Mouse (Mus musculus) liver, embryonic 12.5 days (tissue): ENCODE measurements around the gene Vmn1r194. TPM values are rescaled to one million over a fixed set of nuclear protein-coding genes. Genes with fewer than 3 reads are reported as not detected.
"Not testable (repeated sequence)": the region's sequence is repeated elsewhere in the genome, so short reads cannot be mapped to it uniquely, and the experiment has no call there.

Experiments used
- ATAC-seq: fragments of 200-750 bp; cut with Nextera tagmentation; 2 replicates; pipeline ENCODE4 v1.8.0; 2017; ENCODE audit warnings: moderate number of reproducible peaks, mild to moderate bottlenecking, moderate library complexity
- H3K27ac ChIP-seq: fragments of 300-500 bp; sonication (generic); 2 replicates; pipeline ENCODE4 v1.5.1; 2016; ENCODE audit warnings: mild to moderate bottlenecking
- H3K27me3 ChIP-seq: fragments of 300-500 bp; sonication (generic); replicated peaks from 2 replicates; pipeline ENCODE4 v1.6.1; 2016; ENCODE audit warnings: mild to moderate bottlenecking, moderate library complexity
- H3K36me3 ChIP-seq: fragments of 300-500 bp; sonication (generic); 2 replicates; pipeline ENCODE4 v1.6.1; 2016; ENCODE audit warnings: mild to moderate bottlenecking, moderate library complexity
- H3K4me1 ChIP-seq: fragments of 300-500 bp; sonication (generic); 2 replicates; pipeline ENCODE4 v1.6.1; 2016
- H3K4me2 ChIP-seq: fragments of 300-500 bp; sonication (generic); 2 replicates; pipeline ENCODE4 v1.6.1; 2016; ENCODE audit warnings: mild to moderate bottlenecking, moderate library complexity
- H3K4me3 ChIP-seq: fragments of 300-500 bp; sonication (generic); 2 replicates; pipeline ENCODE4 v1.5.1; 2016; ENCODE audit warnings: mild to moderate bottlenecking, moderate library complexity
- H3K9ac ChIP-seq: fragments of 300-500 bp; sonication (generic); 2 replicates; pipeline ENCODE4 v1.6.1; 2016; ENCODE audit warnings: mild to moderate bottlenecking, moderate library complexity
- H3K9me3 ChIP-seq: fragments of 300-500 bp; sonication (generic); replicated peaks from 2 replicates; pipeline ENCODE4 v1.6.1; 2016; ENCODE audit warnings: mild to moderate bottlenecking, moderate library complexity
- WGBS: fragments of 180-500 bp; shearing (Covaris S2); methylation state at CpG from one replicate; pipeline ENCODE4 v1.1.7; 2016; ENCODE audit not compliant: insufficient replicate concordance; 5-methylcytosine and 5-hydroxymethylcytosine counted together
- microRNA-seq: library from miRNA; unstranded; fragments of <30 nt; microRNA quantifications from one replicate; pipeline ENCODE4, GENCODE M21; 2017
- polyA plus RNA-seq: library from polyadenylated mRNA; unstranded; fragments of >200 nt; fragmentation: Nextera tagmentation; extraction: Ambion mirVana; gene quantifications from 2 replicates; pipeline ENCODE4 v1.2.1, GENCODE M21; 2016

Vmn1r194 gene
- not detected in 2 replicates for polyA plus RNA-seq

GRCm38 (mm10) chr13:22243915-22244314, at the start of gene Vmn1r194:
Gene Vmn1r194 (plus strand): TSS chr13:22244215.
- no peak for ATAC-seq
- Histone ChIP-seq H3K4me1 (no peaks in the 10 kb centered on the region), H3K36me3 (no peaks in the 10 kb centered on the region), H3K9me3 (no peaks in the 10 kb centered on the region), H3K9ac (no peak within 1 kb of the TSS), H3K27me3 (no peaks in the 10 kb centered on the region), H3K4me3 (no peak within 1 kb of the TSS), H3K4me2 (no peak within 1 kb of the TSS), H3K27ac (no peak within 1 kb of the TSS)
- whole genome bisulfite sequencing, result 30% methylated on average over 1 of the region's 1 CpGs

GRCm38 (mm10) chr13:22223060-22223459, 21.0 kb upstream of the Vmn1r194 start, which contains the start of gene Vmn1r193:
Gene Vmn1r193 (minus strand): TSS chr13:22223160.
- not testable (repeated sequence) for H3K9me3 ChIP-seq, H3K27me3 ChIP-seq, H3K36me3 ChIP-seq, ATAC-seq, H3K4me3 ChIP-seq, H3K27ac ChIP-seq, H3K4me1 ChIP-seq, H3K4me2 ChIP-seq, H3K9ac ChIP-seq
- 40% methylated on average over 1 of the region's 1 CpGs for WGBS

GRCm38 (mm10) chr13:22270222-22270621, 26.2 kb downstream of the Vmn1r194 start, which contains the start of gene Vmn1r195:
Gene Vmn1r195 (plus strand): TSS chr13:22270522.
- H3K4me3 ChIP-seq, H3K9me3 ChIP-seq, H3K36me3 ChIP-seq, H3K4me2 ChIP-seq, ATAC-seq, H3K27me3 ChIP-seq, H3K9ac ChIP-seq, H3K4me1 ChIP-seq, H3K27ac ChIP-seq: not testable (repeated sequence)
- WGBS, result 68% methylated on average over 1 of the region's 1 CpGs

- H3K4me1 ChIP-seq, result no peaks in the 10 kb centered on the region
- no peak for ATAC-seq
- H3K4me2 ChIP-seq, result no peak overlapping the region
- 45% methylated on average over 2 of the region's 2 CpGs for WGBS
- H3K9ac ChIP-seq, result no peak overlapping the region
- H3K27me3 ChIP-seq, result no peaks in the 10 kb centered on the region
- H3K4me3 ChIP-seq, result no peak overlapping the region
- no peaks in the 10 kb centered on the region for H3K36me3 ChIP-seq
- H3K27ac ChIP-seq, result no peak overlapping the region
- no peaks in the 10 kb centered on the region for H3K9me3 ChIP-seq
These were observed 27.7 kb downstream of the Vmn1r194 start for GRCm38 (mm10) chr13:22271721-22272120.

- Histone ChIP-seq H3K9ac (no peak overlapping the region), H3K4me1 (no peaks in the 10 kb centered on the region), H3K4me3 (no peak overlapping the region), H3K4me2 (no peak overlapping the region), H3K27me3 (no peaks in the 10 kb centered on the region), H3K9me3 (no peaks in the 10 kb centered on the region), H3K36me3 (no peaks in the 10 kb centered on the region), H3K27ac (no peak overlapping the region)
- 55% methylated on average over 2 of the region's 2 CpGs for WGBS
- ATAC-seq, result no peak
These were observed 40.6 kb downstream of the Vmn1r194 start for GRCm38 (mm10) chr13:22284578-22284977.

- H3K4me2 ChIP-seq, result no peak within 1 kb of the TSS
- no peaks in the 10 kb centered on the region for H3K4me1 ChIP-seq
- H3K27ac ChIP-seq, result no peak within 1 kb of the TSS
- no peak within 1 kb of the TSS for H3K9ac ChIP-seq
- no peak for ATAC-seq
- H3K36me3 ChIP-seq, result no peaks in the 10 kb centered on the region
- WGBS, result 54% methylated on average over 2 of the region's 2 CpGs
- no peaks in the 10 kb centered on the region for H3K9me3 ChIP-seq
- no peak within 1 kb of the TSS for H3K4me3 ChIP-seq
- no peaks in the 10 kb centered on the region for H3K27me3 ChIP-seq
These were observed 45.6 kb downstream of the Vmn1r194 start, which contains the start of gene Vmn1r196 for GRCm38 (mm10) chr13:22289620-22290019. Gene Vmn1r196 (plus strand): TSS chr13:22289920.

Small RNA genes within 50 kb of the gene (microRNA-seq; reads per million reads assigned to microRNA genes)
- gene Gm23282 (not detected), gene Gm25084 (not detected)

Other genes starting within 250 kb of the Vmn1r194 start
- 0.22 and 0.33 TPM in 2 replicates for gene Prss16, start 234.5 kb upstream of the Vmn1r194 start, polyA plus RNA-seq
- gene Hist1h2ah, start 208.6 kb upstream of the Vmn1r194 start, polyA plus RNA-seq, result 9.3 and 17.8 TPM in 2 replicates
- gene Hist1h2bk, start 208.3 kb upstream of the Vmn1r194 start, polyA plus RNA-seq, result 4.4 and 4.8 TPM in 2 replicates
- gene Hist1h4i, start 202.9 kb upstream of the Vmn1r194 start, polyA plus RNA-seq, result 44.1 and 49.4 TPM in 2 replicates
- gene Hist1h2ag, start 201.3 kb upstream of the Vmn1r194 start, polyA plus RNA-seq, result 24.0 and 28.2 TPM in 2 replicates
- 14.5 and 17.1 TPM in 2 replicates for gene Hist1h2bj, start 201.0 kb upstream of the Vmn1r194 start, polyA plus RNA-seq
- gene Vmn1r188, start 159.8 kb upstream of the Vmn1r194 start, polyA plus RNA-seq, result not detected in 2 replicates
- not detected in 2 replicates for gene Vmn1r189, start 138.4 kb upstream of the Vmn1r194 start, polyA plus RNA-seq
- gene Vmn1r191, start 60.2 kb upstream of the Vmn1r194 start, polyA plus RNA-seq, result not detected in 2 replicates
- gene Vmn1r192, start 53.1 kb upstream of the Vmn1r194 start, polyA plus RNA-seq, result not detected in 2 replicates
- not detected in 2 replicates for gene Vmn1r193, start 21.1 kb upstream of the Vmn1r194 start, polyA plus RNA-seq
- gene Vmn1r195, start 26.3 kb downstream of the Vmn1r194 start, polyA plus RNA-seq, result not detected in 2 replicates
- not detected in 2 replicates for gene Vmn1r196, start 45.7 kb downstream of the Vmn1r194 start, polyA plus RNA-seq
- gene Vmn1r197, start 80.4 kb downstream of the Vmn1r194 start, polyA plus RNA-seq, result not detected in 2 replicates
- gene Vmn1r198, start 106.1 kb downstream of the Vmn1r194 start, polyA plus RNA-seq, result not detected in 2 replicates
- gene Vmn1r199, start 135.6 kb downstream of the Vmn1r194 start, polyA plus RNA-seq, result not detected in 2 replicates
- gene Vmn1r200, start 146.2 kb downstream of the Vmn1r194 start, polyA plus RNA-seq, result not detected in 2 replicates
- gene Vmn1r201, start 227.7 kb downstream of the Vmn1r194 start, polyA plus RNA-seq, result not detected in 2 replicates